Mouse (Mus musculus): Measurements from ENCODE around the gene Mks1.
"Not testable (repeated sequence)": the region's sequence is repeated elsewhere in the genome, so short reads cannot be mapped to it uniquely, and the experiment has no call there.

Mks1 gene

DNA sequence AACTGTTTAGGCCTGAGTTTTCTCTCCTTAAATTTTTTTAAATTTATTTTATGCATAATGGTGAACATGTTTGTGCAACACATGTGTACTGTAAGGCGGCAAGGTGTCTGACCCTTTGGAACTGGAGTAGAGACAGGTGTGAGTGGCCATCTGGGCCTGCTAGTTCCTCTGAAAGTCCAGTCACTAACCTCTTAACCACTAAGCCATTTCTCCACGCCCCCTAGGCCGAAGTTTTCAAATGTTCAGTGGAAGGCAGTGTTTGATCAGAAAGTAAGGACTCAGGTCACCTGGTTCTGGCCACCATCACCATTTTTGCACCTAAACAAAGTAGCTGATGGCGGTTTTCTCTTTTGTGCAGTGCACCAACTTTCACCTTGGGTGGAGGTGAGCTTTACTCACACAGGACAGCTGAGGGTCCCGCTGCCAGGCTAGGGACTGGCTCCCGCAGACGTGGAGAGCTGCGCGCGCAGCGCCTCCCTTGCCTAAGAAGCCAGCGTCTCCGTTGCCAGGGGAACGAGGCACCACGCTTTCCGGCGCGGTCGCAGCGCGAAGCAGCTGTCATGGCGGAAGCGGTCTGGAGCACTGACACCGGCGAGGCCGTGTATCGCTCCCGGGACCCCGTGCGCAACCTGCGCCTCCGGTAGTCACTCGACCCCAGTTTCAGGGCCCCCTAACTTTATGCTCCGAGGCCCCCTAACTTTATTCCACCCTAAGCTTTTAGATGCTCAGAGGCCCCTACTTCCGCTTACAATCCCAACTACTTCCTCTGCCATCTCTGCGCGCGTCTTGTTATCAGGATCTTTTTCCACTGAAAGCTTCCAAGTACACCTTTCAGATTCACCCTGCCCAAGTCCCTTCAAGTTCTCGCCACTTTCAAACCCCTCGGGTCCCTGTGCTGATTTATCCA is at the start of gene Mks1:
Mks1 (plus strand) TSS at position 526 of the 907 bp plus-strand sequence.
- peak; percentile 90 for DNase-seq (ENCODE audit: extremely low spot score, low read depth, low spot score)

DNA sequence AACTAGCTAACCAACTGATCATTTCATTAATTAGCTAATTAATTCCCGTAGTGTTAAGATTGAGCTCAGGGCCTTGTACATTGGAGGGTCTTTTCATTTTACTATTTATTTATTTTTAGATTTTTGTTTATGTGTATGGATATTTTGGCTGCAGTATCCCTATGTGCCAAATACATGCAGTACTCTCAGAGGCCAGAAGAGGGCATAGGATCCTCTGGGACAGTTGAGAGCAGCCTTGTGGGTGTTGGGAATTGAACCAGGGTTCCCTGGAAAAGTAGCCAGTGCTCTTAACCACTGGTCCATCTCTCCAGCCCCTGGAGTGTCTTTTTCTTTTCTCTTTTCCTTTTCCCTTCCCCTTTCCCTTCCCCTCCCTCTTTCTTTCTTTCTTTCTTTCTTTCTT is 47.6 kb upstream of the Mks1 start:
- DNase-seq (ENCODE audit: extremely low spot score, low read depth, low spot score): peak; percentile 5

DNA sequence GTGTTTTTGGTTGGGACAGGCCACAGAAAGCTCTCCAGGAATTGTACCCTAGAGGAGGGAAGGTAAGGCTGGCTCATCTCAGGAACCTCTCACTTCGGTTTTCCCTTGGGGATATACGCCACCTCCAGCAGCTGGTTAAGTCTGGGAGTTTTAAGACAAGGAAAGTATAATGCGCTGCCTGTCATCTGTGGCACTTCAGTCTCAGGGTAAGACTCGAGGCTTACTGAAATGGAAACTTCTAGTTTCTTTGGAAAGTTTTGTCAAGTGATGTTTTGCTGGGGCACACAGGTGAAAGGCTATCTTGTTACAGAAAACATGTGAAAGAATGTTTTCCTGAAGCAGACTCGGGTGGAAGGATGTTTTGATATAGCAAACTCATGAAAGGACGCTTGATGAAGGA is 45.6 kb upstream of the Mks1 start:
- no peak for DNase-seq (ENCODE audit: extremely low spot score, low read depth, low spot score)

DNA sequence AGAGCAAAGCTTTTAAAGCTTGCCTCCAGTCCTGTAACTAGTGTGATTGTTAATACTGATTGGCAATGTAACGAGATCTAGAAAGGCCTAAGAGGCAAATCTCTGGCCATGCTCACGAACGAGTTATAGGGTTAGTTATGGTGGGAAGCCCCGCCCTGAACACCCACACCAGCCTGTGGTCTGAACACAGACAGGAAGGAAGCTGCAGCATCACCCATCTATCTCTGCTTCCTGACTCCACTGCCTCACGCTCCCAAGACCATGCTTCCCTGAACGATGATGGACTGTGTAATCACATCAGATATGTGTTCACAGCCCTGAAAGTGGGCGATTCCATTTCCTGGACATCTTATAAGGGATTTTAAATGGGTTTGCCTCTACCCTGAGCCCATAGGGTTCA is 44.8 kb upstream of the Mks1 start:
- DNase-seq (ENCODE audit: extremely low spot score, low read depth, low spot score): no peak

DNA sequence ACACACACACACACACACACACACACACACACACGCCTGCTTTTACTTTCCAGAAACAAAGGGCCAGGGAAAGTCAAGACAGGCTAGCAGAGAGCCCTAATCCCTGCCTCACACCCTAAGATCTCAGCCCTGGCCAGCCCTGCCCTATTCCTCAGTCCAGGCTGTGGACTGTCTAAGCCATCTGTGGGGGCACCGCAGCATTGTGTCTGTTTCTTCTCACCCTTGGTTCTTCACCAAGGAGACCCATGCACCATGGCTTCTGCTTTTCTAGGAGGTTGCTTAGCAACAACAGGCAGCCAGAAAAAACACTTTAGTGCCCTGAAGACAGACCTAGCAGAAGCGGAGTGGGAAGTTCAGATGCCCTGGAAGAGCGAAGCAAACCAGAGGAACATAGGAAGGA is 41.6 kb upstream of the Mks1 start:
- DNase-seq (ENCODE audit: extremely low spot score, low read depth, low spot score): no peak

DNA sequence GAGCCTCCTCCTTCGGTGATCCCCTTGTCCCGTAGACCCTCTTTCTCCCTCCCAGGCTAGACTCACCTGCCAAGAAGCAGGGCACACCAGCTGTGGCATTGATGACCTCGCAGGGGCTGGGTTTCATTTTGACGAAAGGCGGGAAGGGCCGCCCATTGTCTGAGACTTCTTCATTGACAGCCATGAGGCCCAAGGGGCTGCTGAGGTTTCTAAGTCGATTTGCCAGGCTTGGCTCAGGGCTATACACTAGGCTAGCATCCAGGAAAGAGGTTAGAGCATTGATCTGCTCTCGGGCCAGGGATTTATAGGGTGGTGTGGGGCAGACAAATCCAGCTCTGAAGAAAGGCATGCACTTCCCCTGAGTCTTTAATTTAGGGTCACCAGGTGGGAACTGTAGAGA is 38.2 kb upstream of the Mks1 start:
- no peak for DNase-seq (ENCODE audit: extremely low spot score, low read depth, low spot score)

DNA sequence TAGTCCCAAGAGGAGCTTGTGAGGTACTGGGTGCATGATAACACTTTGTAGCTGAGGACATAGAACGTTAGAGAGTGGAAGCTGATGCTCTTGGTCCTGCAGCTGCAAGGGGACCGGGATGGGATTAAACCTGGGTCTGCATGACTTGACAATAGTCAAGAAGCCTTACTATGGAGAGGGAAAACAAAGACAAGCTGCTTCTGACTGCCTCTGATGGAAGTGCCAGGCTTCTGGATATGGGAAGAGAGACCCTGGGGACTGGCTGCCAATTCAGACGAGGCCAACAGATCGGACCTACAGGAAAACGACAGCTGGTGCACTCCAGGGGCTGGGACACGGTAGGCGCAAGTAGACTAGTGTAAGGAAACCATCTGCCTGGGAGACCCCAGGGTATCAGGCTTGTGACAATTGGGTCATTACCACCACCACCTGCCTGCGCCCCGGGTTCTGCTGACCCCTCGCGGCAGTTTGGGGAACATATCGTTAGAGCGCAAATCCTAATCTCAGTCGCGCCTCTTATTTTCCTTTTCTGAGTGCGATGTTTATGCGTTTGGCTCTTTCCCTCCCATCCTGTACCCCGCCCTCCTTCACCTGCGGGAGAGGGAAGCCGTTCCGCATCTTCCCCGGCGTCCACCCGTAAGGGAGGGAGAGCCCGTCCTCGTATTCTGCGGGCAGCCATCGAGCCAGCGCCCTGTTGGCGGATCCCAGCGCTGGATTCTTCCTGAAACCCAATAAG is 36.1 kb upstream of the Mks1 start:
- no peak for DNase-seq (ENCODE audit: extremely low spot score, low read depth, low spot score)

DNA sequence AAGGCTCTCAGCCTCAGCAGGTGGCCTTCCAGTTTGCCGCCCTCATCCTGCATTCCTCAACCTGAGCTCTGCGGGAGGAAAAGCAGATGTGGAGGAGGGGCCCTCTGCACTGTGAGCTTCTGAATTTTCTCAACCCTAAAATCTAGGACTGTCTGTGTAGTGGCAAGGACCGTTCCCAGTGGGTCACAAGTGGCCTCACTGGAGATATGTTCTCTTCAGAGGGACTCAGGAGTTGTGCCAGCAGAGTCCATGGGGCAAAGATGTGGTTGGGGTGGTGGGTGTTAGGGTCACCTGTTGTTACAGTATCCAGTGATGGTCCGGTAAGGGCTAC is 35.6 kb upstream of the Mks1 start:
- DNase-seq (ENCODE audit: extremely low spot score, low read depth, low spot score): no peak

DNA sequence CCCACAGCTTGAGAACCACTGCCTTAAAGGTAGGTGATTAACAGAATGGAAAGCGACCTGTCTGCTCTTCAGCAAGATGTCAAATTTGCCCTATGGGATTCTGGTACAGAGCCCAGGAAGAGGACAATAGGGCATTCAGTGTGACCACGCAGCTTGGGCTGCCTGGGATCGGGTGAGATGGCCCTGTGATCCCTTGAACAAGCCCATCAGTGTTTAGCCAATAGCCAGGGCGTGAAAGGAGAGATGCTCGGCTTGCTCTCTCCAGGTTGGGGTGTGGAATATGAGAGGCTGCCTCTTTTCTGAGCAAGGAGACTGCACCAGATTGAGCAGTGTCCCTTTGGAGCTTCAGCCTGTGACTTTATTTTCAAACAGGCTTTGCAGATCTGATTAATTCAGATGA is 31.5 kb upstream of the Mks1 start:
- no peak for DNase-seq (ENCODE audit: extremely low spot score, low read depth, low spot score)

DNA sequence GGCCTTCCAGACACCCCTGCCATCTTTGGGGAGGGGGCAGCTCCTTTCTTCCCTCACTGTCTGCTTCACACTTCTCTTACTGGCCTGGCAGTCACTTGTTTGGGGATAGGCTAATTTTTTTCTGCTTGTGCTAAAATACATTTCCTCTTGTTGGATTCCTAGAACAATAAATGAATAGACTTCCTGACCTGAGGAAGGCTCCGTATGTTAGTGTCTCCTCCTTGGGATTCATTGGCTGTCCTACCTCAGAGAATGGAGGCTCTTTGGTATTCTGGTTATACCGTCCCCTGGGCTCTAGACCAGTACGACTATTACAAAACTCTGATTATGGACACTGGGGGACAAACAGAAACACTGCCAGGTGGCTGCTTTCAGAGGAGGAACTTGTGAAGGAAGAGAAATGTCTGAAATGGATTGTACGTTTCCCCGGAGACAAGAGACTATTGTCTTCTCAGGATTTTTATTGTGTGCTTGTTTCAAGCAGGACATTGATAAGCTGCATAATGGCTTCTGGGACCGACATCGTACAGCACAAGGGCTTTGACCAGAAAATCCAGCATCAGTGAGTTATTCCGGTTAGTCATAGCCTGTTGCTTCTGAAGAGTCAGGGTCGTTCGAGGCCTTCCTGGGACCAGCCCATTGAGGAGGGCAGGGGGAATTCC is 24.6 kb upstream of the Mks1 start, which contains the start of gene Lpo:
Lpo (minus strand) TSS at position 51 of the 662 bp plus-strand sequence.
- no peak for DNase-seq (ENCODE audit: extremely low spot score, low read depth, low spot score)

DNA sequence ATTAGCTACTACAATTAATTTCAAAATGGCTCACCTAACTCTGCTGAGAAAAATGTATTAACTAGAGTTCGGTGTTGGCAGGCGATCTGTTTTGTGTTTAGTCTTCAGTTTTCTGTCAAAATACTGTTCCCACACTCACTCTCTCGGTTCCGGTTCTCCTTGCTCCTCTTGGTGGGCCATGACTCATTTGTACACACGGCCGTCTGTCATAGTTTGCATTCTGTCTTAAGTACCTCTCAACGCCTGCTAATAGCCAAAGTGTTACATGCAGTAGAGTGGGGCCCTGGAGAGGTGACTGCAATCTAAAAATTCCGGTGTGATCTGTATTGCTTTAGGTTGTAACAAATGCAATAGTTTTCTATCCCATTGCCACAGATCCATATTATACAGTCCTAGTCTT is 12.3 kb upstream of the Mks1 start:
- no peak for DNase-seq (ENCODE audit: extremely low spot score, low read depth, low spot score)

DNA sequence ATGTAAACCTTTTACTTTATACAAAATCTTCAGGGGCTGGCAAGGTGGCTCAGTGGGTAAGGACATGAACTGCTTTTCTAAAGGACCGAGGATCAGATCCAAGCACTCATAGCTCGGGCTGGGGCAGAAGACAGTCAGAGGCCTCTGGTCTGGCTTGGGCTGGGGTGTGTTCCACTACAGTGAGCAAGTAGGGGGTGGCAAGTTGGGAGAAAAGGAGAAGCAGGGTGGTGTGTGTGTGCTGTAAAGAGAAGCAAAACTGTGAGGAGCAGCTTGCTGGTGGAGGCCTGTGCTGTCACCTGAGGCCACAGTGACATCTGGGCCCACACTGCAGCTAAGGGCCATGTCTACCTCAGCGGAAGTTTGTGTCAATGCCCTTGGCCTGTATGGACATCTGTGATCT is 11.6 kb upstream of the Mks1 start:
- DNase-seq (ENCODE audit: extremely low spot score, low read depth, low spot score): no peak

DNA sequence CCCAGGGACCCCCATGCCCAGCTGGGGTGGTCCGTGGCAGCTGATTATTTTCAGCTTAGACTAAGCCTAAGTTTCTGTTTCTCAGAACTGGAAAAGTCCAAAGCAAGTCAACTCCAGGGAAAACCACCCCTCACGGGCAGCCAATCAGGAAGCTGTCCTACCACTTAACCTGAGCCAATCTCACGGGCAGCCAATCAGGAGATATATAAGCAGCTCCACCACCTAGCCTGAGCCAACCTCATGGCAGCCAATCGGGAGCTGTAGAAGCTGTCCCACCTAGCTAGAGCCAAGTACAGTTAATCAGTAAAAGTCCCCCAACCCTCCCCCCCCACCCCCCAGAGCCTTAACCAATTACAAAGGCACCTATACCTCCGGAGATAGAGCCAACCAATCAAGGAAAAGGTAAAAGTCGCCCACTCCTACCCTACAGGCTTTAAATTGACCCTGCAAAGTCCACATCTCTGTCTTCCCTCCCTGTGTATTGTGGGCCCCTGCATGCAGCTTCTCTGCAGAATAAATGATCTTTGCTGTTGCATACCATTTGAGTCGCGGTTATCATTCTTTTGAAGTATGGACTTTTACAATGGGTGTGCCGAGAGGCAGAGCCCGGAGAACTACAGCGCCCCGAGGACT is 5.9 kb upstream of the Mks1 start:
- no peak for DNase-seq (ENCODE audit: extremely low spot score, low read depth, low spot score)

DNA sequence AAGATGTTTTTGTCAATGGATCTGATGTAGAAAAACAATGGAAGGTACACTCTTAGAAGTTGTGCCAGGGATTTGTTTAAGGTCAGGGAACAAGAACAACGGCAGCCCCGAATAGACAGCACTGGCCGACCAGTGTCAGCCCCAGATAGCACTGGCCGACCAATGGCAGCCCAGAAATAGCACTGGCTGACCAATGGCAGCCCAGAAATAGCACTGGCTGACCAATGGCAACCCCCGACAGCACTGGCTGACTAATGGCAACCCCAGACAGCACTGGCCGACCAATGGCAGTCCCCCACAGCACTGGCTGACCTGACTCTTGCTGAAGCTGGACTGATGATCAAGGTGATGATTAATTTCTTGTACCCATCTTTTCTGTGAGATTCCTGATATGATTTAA is 5.1 kb upstream of the Mks1 start:
- no peak for DNase-seq (ENCODE audit: extremely low spot score, low read depth, low spot score)

DNA sequence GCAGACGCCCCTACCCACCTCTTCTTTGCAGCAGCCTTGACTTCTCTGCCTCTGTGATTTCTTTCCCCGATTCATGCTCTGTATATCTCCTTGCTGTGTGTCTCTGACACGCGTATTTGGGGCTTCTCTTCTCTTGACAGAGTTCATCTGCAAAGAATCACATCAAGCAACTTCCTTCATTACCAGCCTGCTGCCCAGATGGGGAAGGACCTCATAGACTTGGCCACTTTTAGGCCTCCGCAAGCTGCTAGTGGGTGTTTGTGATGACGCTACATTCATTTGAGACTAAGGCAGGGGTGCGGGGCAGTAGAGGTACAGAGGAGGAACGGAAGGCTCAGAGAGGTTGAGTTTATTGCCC is 561 bp downstream of the Mks1 start:
- no peak for DNase-seq (ENCODE audit: extremely low spot score, low read depth, low spot score)

DNA sequence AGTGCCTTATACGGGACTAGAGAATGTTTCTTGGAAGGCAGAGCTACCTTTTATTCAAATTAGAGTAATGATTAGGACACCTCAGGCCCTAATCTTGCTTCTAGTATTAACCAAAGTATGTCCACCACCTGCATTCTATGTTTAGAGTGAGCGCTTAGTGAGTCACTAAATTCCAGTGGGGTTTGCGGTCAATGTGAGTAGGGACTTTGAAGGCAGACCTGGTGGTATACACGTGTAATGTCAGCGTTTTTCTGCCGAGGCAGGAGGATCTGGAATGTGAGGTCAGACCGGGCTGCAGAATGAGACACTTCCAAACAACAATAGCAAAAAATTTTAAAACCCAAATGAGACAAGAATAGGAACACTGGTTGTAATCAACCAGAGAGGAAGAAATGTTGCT is 1.5 kb downstream of the Mks1 start:
- no peak for DNase-seq (ENCODE audit: extremely low spot score, low read depth, low spot score)

DNA sequence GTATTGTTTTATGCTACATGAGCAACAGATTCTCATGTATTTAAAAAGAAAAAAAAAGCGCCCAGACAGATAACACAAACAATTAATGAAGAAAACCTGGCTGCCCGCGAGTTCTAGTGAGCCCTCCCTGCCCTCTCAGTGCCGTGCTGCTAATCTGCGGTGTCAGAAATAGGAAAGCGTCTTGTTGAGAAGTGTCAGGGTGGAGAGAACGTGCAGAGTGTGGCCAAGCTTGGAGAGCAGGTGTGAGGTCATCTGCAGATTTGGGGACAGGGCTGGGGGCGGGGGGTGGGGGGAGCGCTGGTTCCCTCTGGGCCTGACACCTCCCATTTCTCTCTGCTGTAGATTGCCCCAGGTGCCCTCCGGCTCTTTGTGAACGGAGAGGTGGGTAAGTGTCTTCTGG is 6.3 kb downstream of the Mks1 start:
- no peak for DNase-seq (ENCODE audit: extremely low spot score, low read depth, low spot score)

DNA sequence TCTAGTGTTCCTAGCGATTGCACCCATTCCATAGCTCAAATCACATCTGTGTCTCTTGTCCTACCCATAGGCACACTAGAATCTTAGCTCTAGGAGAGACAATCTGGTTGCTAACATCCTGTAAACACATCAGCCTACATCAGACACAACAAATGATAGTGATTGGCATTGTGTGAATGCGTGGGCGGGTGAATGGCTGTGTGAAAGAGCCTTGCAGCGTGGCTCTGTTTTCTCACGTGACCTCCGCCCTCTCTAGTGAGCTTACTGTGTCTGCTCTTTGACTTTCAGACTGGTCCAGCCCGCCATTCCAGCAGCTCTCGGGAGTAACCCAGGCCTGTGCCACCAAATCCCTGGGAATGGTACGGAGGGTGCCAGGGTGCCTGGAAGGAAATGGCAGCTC is 7.4 kb downstream of the Mks1 start:
- DNase-seq (ENCODE audit: extremely low spot score, low read depth, low spot score): no peak

DNA sequence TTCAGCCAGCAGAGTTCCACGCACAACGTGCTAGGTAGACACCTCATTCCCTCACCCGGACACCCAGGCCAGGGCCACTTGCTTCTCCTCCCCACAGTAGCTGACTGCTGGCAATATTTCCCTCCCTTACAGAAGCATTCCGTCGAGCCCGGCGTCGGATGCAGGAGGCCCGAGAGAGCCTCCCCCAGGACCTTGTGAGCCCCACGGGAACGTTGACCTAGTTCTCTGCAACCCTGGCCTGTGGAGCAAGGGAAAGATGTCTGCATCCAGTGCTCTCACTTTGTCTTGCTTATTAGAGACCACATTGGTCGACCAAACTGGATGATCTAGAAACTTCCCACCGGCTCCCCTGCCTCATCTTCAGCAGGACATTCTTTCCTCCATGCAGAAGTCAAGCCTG is 9.8 kb downstream of the Mks1 start:
- DNase-seq (ENCODE audit: extremely low spot score, low read depth, low spot score): no peak

DNA sequence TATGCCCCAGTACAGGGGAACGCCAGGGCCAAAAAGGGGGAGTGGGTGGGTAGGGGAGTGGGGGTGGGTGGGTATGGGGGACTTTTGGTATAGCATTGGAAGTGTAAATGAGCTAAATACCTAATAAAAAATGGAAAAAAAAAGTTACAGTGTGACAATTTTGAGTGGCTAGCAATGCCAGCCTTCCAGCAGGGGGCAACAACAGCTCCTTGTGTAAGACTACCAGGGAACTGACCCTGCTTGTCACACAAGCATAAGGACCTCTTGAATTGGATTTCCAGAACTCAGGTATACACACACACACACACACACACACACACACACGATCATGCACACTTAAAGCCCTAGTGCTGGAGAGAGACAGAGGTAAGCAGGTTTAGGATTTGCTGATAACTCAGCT is 13.9 kb downstream of the Mks1 start:
- not testable (repeated sequence) for DNase-seq (ENCODE audit: extremely low spot score, low read depth, low spot score)

DNA sequence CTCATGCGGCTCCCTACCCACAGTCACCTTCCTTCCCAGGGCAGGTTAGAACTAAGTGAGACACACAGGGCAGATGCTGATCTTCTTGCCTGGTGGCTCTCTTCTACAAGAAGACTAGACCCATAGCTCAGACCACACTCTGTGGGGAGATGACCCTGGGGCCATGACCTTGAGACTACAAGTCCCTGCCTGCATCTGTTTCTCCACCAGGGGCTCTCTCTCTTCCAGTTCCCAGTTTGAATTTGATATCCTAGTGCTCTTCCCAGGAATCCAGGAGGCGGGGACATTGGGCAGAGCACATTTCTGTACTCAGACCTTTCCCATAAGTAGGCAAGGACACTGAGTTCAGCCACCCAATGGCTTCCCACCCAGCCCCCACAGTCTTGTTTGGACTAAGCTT is 17.1 kb downstream of the Mks1 start:
- DNase-seq (ENCODE audit: extremely low spot score, low read depth, low spot score): no peak

DNA sequence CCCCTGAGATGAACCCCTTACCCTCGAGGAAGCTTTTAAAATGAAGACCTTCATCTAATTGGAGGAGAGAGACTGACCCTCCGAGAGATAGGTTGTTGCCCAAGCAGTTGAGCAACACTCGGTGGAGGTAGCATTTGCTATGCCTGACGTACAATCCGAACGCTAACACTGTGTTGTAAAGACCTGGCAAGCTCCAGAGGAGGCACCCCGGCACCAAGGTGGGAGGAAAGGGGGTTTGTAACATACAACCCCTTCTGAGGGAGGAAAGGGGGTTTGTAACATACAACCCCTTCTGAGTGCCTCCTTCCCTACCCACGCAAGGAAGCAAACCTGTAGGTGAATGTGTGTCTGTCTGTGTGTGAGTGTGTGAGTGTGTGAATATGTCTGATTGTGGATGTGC is 18.8 kb downstream of the Mks1 start:
- DNase-seq (ENCODE audit: extremely low spot score, low read depth, low spot score): no peak

All from hindlimb bud, embryonic 11.5 days (tissue).